Mouse (Mus musculus): Measurements from ENCODE around the gene St6galnac6.

St6galnac6 gene

GRCm38 (mm10) chr2:32585149-32585714 is 14.3 kb upstream of the St6galnac6 start:
- DNase-seq (ENCODE audit: low spot score in 2 of 2): no peak

DNA sequence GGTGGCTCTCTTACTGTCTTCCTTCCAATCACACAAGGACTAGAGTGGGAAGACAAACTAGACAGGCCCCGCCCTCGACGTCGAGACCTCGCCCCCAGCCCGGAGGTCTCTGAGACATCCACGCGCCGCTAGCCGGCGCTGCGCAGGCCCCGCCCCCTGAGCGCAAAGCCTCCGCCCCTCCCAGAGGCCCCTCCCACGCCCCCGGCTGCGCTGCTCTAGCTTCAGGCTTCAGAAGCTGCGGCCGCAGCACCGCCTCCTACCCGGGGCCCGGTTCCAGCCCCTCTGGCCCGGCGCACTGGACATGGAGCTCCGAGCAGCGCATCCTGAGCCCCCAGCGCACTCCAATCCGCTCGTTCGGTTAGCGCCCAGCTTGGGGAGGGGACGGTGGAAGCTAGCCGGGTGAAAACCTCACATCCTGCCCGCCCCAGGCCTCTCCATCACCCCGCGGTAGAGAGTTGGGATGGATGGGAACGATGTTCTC is 12.6 kb upstream of the St6galnac6 start, which contains the start of gene St6galnac4:
Gene St6galnac4 (plus strand): TSS at position 225 of the 481 bp plus-strand sequence.
- peak; percentile 74 to 90 for DNase-seq (ENCODE audit: low spot score in 2 of 2)

DNA sequence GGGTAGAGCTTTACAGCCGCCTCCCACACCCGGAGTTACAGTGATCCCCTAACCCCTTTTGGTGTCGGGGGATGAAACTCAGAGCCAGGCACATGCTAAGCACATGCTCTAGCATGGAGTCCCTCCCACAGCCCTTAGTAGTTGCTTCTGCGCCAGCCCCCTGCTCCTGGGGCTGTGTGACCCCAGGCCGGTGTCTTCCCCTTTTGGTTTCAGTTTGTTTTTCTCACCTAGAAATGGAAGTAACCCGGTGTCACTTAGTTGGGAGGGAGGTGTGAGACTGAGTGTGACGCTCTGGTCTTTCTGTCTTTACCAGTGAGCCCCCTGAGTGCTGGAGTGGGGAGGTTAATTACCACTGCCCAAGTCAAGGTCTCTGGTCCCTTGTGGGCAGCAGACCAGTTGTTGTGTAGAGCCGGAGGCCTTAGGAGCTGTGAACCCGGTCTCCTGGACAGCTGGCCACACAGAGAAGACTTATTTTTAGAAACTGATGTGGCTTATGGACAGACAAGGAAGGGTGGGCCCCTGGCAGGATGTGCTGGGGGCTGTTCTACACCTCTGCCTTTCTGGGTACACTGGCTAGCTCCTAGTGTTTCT is 11.7 kb upstream of the St6galnac6 start:
- DNase-seq (ENCODE audit: low spot score in 2 of 2): no peak

DNA sequence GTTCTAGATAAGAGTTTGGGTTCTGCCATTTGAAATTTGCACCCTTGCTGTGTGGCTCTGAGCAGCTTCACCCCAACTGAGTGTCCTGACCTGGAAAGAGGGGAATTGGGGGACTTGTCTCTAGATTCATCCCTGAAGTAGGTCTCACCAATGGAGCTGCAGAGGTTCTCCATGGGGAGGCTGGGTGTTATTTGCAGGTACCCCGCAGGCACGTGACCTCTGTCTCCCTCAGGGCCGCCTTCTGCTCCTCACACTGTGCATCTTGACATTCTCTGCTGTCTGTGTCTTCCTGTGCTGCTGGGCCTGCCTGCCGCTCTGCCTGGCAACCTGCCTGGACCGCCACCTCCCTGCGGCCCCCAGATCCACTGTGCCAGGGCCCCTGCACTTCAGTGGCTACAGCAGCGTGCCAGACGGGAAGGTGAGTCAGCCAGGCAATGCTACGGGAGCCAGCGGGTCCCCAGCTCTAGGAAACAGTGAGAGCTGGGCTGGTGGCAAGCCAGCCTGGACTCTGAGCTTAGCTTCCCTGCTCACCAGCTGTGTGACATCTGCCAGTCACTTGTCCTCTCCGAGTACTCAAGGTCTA is 10.2 kb upstream of the St6galnac6 start:
- DNase-seq (ENCODE audit: low spot score in 2 of 2): peak in 1 of 2 experiments; percentile 71

GRCm38 (mm10) chr2:32590224-32590623 is 9.3 kb upstream of the St6galnac6 start:
- DNase-seq (ENCODE audit: low spot score in 2 of 2): no peak

DNA sequence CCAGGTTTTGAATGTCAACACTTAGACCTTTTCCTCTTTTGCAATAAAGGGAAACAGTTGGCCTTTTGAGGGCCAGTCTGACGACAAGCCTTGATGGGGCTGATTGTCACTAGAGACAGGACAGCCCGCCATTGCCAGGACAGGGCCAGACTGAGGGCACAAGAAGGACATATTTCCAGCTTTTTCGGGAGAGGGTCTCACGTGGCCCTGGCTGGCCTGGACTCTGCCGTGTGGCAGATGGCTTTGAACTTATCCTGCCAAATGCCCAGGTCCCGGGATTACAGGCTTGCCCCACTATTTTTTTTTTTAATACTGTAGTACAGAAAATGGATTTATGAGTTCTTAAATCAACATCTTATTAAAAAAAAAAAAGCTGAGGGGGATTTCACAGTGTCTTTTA is 8.3 kb upstream of the St6galnac6 start:
- no peak for DNase-seq (ENCODE audit: low spot score in 2 of 2)

DNA sequence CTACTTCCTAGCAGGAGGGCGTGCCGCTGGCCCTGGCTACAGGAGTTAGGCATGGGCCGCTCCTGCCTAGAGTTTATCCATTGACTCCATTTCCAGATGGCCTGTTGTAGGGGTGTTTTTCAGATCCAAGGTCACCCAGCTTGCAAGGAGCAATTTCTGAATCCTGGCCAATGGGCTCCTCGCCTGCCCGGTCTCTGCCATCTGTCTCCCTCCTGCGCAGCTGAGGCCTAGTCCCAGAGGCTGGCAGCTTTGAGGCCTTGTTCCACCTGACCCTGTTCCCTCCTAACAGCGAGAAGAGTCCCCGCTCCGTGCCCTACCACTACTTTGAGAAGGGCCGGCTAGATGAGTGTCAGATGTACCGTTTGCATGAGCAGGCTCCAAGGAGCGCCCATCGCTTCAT is 2.8 kb upstream of the St6galnac6 start:
- peak in 1 of 2 experiments; percentile 82 for DNase-seq (ENCODE audit: low spot score in 2 of 2)

DNA sequence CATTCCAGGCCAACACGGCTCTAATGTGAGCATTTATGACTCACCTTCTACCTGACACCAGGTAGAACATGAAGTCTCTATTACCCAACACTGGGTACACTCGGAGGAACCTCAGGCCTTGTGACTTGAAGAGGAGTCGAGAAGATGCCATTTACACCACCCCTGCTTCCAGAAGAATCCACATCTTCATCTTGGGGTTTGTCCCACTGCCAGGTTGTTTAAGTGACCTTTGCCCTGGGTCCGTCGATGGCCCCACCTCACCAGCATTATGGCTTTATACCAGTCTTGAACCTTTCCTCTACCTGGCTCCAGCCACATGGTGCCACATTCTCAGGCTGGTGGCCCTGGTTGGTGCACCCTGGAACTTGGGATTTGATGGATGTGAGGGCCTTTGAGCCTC is 2.3 kb upstream of the St6galnac6 start:
- DNase-seq (ENCODE audit: low spot score in 2 of 2): no peak

DNA sequence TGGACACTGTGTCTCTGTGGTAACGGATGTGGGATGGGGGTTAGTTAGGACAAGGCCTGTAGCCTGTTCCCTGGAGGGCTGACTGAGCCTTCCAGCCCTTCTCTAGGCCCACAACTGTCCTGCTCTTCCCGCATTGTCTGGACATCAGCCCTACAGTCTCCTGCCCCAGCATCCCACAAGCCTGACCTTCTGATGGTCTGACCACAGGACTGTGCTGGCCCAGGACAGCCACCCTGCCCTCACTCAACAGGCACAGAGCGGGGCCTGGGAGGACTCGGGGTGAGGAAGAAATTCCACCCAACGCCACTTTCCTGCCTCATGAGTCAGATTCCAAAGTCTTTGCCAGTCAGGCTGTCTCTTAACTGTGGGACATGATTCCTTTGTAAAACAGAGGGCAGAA is 1.8 kb upstream of the St6galnac6 start:
- DNase-seq (ENCODE audit: low spot score in 2 of 2): no peak

DNA sequence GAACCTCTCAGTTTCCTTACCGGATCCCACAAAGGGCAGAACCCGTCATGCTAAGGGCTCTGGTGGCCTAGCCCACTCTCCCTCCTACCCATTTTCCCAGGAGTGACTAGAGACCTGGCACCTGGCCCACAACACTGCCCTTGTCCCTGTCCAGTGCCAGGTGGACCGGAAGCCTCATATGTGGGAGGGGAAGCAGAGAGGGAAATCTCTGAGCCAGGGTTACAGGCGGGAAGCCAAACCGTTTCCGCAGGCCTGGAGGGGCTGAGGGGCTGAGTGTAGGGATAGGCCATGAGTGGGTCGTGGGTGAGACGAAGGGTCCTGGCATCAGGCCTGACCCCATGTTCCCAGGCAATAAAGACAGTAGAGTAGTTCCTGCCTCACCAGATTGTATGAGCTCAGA is 1.0 kb upstream of the St6galnac6 start:
- peak in 1 of 2 experiments; percentile 58 for DNase-seq (ENCODE audit: low spot score in 2 of 2)

- DNase-seq (ENCODE audit: low spot score in 2 of 2): no peak
Observed at GRCm38 (mm10) chr2:32601417-32602065, 2.0 kb downstream of the St6galnac6 start.

DNA sequence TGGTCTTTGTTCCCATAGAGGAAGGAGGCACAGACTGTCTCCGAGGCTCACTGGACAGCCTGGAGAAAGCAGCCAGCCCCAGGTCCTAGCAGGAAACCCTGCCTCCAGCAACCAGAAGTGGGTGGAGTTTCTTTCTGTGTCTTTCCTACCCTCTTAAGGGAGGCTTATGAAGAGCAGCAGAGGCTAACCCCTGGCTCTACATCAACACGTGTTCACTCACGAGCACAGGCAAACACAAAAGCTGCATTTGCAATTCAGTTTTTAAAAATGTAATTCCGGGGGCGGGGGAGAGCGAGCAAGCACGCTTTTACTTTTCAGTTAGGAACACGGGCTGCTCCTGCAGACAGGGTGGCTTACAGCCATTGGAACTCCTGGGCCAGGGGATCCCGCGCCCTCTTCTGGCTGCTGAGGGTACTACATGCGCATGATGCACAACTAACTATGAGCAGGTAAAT is 3.1 kb downstream of the St6galnac6 start:
- DNase-seq (ENCODE audit: low spot score in 2 of 2): peak; percentile 80 to 94

- no peak for DNase-seq (ENCODE audit: low spot score in 2 of 2)
Observed at GRCm38 (mm10) chr2:32604631-32605030, 5.1 kb downstream of the St6galnac6 start.

- DNase-seq (ENCODE audit: low spot score in 2 of 2): peak; percentile 47 to 77
Observed at GRCm38 (mm10) chr2:32606161-32607142, 6.9 kb downstream of the St6galnac6 start.

- DNase-seq (ENCODE audit: low spot score in 2 of 2): no peak
Observed at GRCm38 (mm10) chr2:32607262-32607947, 7.9 kb downstream of the St6galnac6 start.

- no peak for DNase-seq (ENCODE audit: low spot score in 2 of 2)
Observed at GRCm38 (mm10) chr2:32608141-32608777, 8.8 kb downstream of the St6galnac6 start.

- no peak for DNase-seq (ENCODE audit: low spot score in 2 of 2)
Observed at GRCm38 (mm10) chr2:32608778-32609435, 9.4 kb downstream of the St6galnac6 start.

DNA sequence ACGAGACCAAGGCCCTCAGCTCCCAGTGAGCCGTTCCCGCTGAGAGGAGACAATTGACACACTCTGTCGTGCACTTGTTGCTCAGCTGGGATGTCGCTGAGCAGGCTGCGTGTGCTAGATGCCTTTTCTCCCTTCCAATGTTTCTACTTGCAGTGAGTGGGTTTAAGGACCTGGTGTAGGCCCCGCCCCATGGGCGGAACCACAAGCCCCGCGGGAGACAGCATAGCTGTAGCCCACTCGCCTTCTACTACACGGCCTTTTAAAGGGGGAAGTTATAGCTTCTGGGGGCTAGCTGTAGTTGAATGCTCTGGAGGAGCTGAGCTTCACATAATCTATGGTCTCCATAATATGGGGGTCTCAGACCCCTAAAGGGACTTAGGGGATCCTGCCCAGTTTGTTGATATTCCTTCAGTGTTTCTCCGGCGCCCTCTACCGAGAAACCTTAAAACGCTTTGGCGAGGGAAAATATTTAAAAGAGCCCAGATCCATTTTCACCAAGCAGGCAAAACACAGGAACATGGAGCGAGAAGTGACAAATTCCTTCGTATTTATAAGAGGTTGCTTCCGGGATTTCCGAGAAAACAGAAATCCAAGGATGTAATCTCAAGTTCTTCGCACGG is 11.2 kb downstream of the St6galnac6 start:
- DNase-seq (ENCODE audit: low spot score in 2 of 2): no peak

- no peak for DNase-seq (ENCODE audit: low spot score in 2 of 2)
Observed at GRCm38 (mm10) chr2:32612274-32612673, 12.8 kb downstream of the St6galnac6 start.
